In genomic region chr4:29130485-29130884, GRCm38 (mm10) we compare ENCODE assay signal across 26 mouse cellular contexts.
"Had no signal": no experiment of that assay in that cellular context is flagged by ENCODE, and none has a peak within 500 bp of the region (broad histone marks: within the 10 kb centered on the region; RNA-seq: fewer than 3 reads in every experiment).

No protein-coding gene starts in this region.

- H3K27ac ChIP-seq: forebrain, embryonic 15.5 days; heart, adult 2 months; heart, embryonic 13.5 days; heart, embryonic 15.5 days; hindbrain, embryonic 13.5 days; hindbrain, embryonic 15.5 days; hindbrain, postnatal 0 days; kidney, embryonic 15.5 days; kidney, postnatal 0 days; limb, embryonic 13.5 days had no signal

- H3K4me3 ChIP-seq: forebrain, embryonic 15.5 days; heart, adult 2 months; heart, embryonic 13.5 days; heart, embryonic 15.5 days; hindbrain, embryonic 13.5 days; hindbrain, embryonic 15.5 days; kidney, embryonic 15.5 days; limb, embryonic 13.5 days had no signal

- H3K4me2 ChIP-seq: forebrain, embryonic 15.5 days; heart, embryonic 11.5 days; heart, embryonic 13.5 days; heart, embryonic 15.5 days; hindbrain, embryonic 13.5 days; hindbrain, embryonic 15.5 days; kidney, embryonic 15.5 days; limb, embryonic 13.5 days had no signal

- H3K9ac ChIP-seq: forebrain, embryonic 15.5 days; forebrain, postnatal 0 days; heart, embryonic 13.5 days; heart, embryonic 15.5 days; hindbrain, embryonic 13.5 days; hindbrain, embryonic 15.5 days; kidney, embryonic 15.5 days; limb, embryonic 13.5 days had no signal

- H3K9me3 ChIP-seq: forebrain, embryonic 15.5 days; heart, embryonic 13.5 days; heart, embryonic 15.5 days; hindbrain, embryonic 13.5 days; hindbrain, embryonic 15.5 days; kidney, embryonic 15.5 days; limb, embryonic 13.5 days had no signal

- H3K4me1 ChIP-seq: forebrain, embryonic 15.5 days; hindbrain, embryonic 13.5 days; hindbrain, embryonic 15.5 days had no signal

- DNase-seq: forebrain, postnatal 0 days; gastrocnemius, postnatal 10 days; gastrocnemius, postnatal 25 days; heart, adult 11 months; heart, adult 2 months; heart, postnatal 14 days; heart, postnatal 36 days; kidney, adult 11 months; kidney, adult 2 months; kidney, adult 9 months; kidney, postnatal 14 days; kidney, postnatal 36 days; layer of hippocampus, adult 9-11 months; layer of hippocampus, postnatal 36 days; left cerebral cortex, postnatal 4 days had no signal

- ATAC-seq: forebrain, embryonic 15.5 days; forebrain, postnatal 0 days; hindbrain, postnatal 0 days; intestine, embryonic 16.5 days had no signal

- H3K36me3 ChIP-seq: forebrain, embryonic 15.5 days; heart, embryonic 13.5 days; heart, embryonic 15.5 days; hindbrain, embryonic 13.5 days; hindbrain, embryonic 15.5 days; kidney, embryonic 15.5 days; limb, embryonic 13.5 days had no signal

- H3K27me3 ChIP-seq: heart, embryonic 13.5 days; heart, embryonic 15.5 days; hindbrain, embryonic 15.5 days; kidney, embryonic 15.5 days; limb, embryonic 13.5 days had no signal
